Mouse (Mus musculus) midbrain, embryonic 14.5 days (tissue): ENCODE results near the gene Itk. TPM values are rescaled to one million over a fixed set of nuclear protein-coding genes. Genes with fewer than 3 reads are reported as not detected.

Experiments used
- ATAC-seq: fragments of 200-750 bp; cut with Nextera tagmentation; 2 replicates; pipeline ENCODE4 v1.8.0; 2017; ENCODE audit warnings: moderate number of reproducible peaks, moderate library complexity; ENCODE audit not compliant: low FRiP score, low TSS enrichment
- DNase-seq: peaks from one replicate; pipeline ENCODE4 v3.0.0-alpha.2; 2015
- H3K27ac ChIP-seq: fragments of 300-500 bp; sonication (generic); replicated peaks from 2 replicates; pipeline ENCODE4 v1.5.1; 2014; ENCODE audit warnings: mild to moderate bottlenecking, low read depth, low read length, moderate library complexity
- H3K27me3 ChIP-seq: fragments of 300-500 bp; sonication (generic); 2 replicates; pipeline ENCODE4 v1.6.1; 2014; ENCODE audit warnings: low read length, control low read depth, mixed read lengths; ENCODE audit not compliant: control insufficient read depth, insufficient read depth
- H3K36me3 ChIP-seq: fragments of 300-500 bp; sonication (generic); 2 replicates; pipeline ENCODE4 v1.6.1; 2014; ENCODE audit warnings: low read length, control low read depth; ENCODE audit not compliant: control insufficient read depth, insufficient read depth
- H3K4me1 ChIP-seq: fragments of 300-500 bp; sonication (generic); 2 replicates; pipeline ENCODE4 v1.6.1; 2014; ENCODE audit warnings: mild to moderate bottlenecking, antibody characterized with exemption, low read length, control low read depth; ENCODE audit not compliant: control insufficient read depth, insufficient read depth
- H3K4me2 ChIP-seq: fragments of 300-500 bp; sonication (generic); 2 replicates; pipeline ENCODE4 v1.6.1; 2014; ENCODE audit warnings: mild to moderate bottlenecking, low read length, moderate library complexity
- H3K4me3 ChIP-seq: fragments of 300-500 bp; sonication (generic); replicated peaks from 2 replicates; pipeline ENCODE4 v1.5.1; 2014; ENCODE audit warnings: low read depth, low read length
- H3K9ac ChIP-seq: fragments of 300-500 bp; sonication (generic); replicated peaks from 2 replicates; pipeline ENCODE4 v1.6.1; 2014; ENCODE audit warnings: mild to moderate bottlenecking, low read length, moderate library complexity
- H3K9me3 ChIP-seq: fragments of 300-500 bp; sonication (generic); 2 replicates; pipeline ENCODE4 v1.6.1; 2016; ENCODE audit warnings: low read length, control low read depth, mixed read lengths; ENCODE audit not compliant: control insufficient read depth
- WGBS: fragments of 180-500 bp; shearing (Covaris S2); extraction: QIAGEN DNeasy Blood & Tissue Kit; methylation state at CpG from one replicate; pipeline ENCODE4 v1.1.7; 2014; 5-methylcytosine and 5-hydroxymethylcytosine counted together
- polyA plus RNA-seq: library from polyadenylated mRNA; unstranded; fragments of >200 nt; fragmentation: Nextera tagmentation; extraction: Ambion mirVana; gene quantifications from 2 replicates; pipeline ENCODE4 v1.2.1, GENCODE M21; 2014

Gene Itk
- polyA plus RNA-seq, 1 experiment from 2014 or later: not detected

DNA sequence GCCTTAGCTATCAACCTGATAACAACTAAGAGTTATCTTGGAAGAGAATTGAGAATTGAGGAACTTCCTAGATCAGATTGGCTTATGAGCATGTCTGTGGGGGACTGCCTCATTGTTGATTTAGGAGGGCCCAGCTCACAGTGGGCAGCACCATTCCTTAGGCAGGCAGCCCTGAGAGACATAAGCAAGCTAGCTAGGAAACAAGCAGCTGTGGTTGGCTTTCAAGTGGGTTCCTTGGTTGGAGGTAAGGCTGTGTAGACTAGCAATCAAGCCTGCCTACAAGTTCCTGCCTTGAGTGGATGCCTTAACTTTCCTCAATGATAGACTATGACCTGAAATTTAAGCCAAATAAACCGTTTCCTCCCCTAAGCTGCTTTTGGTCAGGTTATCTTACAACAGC is 30.9 kb downstream of the Itk start:
- no peak overlapping the region for H3K9ac ChIP-seq
- 78% methylated on average over 1 of the region's 1 CpGs for WGBS
- no peak for ATAC-seq
- H3K4me2 ChIP-seq: no peak overlapping the region
- H3K4me1 ChIP-seq: no peaks in the 10 kb centered on the region
- H3K27me3 ChIP-seq: no peaks in the 10 kb centered on the region
- H3K4me3 ChIP-seq: no peak overlapping the region
- H3K27ac ChIP-seq: no peak overlapping the region
- no peak for DNase-seq
- no peaks in the 10 kb centered on the region for H3K36me3 ChIP-seq
- no peaks in the 10 kb centered on the region for H3K9me3 ChIP-seq

DNA sequence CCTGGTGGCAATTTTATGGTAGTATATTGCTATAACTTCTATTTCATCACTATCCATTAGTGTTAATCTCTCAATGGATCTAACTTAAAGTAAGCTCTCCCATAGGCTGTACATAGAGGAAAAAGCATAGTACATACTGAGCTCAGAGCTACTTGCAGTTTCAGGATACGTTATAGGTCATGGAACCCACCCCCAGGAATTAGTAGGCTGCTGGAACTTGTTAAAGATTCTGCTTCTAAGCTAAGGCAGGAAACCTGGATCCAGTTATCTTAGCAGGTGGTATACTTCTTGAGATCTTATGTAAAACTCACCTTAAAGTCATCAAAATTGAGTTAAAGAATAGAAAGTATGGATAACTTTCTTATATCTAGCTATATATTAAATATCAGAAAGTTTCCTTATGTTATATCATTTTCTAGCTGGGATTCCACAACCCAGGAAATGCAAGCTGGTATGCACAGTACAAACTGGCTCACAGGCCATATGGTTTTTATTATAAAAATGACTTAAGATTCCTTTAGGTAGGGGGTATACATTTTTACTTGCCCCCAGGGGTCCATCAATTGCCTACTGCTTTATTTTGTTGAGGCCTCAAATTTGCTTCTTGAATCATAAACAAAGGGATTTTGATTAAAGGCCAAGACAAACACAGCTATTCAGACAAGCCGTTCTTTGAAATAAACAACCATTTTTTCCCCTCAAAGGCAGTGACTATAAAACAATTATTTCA is 39.5 kb downstream of the Itk start:
- Histone ChIP-seq H3K4me3 (no peak overlapping the region), H3K4me1 (no peaks in the 10 kb centered on the region), H3K27me3 (no peaks in the 10 kb centered on the region), H3K27ac (no peak overlapping the region), H3K9me3 (no peaks in the 10 kb centered on the region), H3K36me3 (no peaks in the 10 kb centered on the region), H3K9ac (no peak overlapping the region), H3K4me2 (no peak overlapping the region)
- ATAC-seq (no peak), DNase-seq (no peak)
- 76% methylated on average over 2 of the region's 2 CpGs for WGBS

DNA sequence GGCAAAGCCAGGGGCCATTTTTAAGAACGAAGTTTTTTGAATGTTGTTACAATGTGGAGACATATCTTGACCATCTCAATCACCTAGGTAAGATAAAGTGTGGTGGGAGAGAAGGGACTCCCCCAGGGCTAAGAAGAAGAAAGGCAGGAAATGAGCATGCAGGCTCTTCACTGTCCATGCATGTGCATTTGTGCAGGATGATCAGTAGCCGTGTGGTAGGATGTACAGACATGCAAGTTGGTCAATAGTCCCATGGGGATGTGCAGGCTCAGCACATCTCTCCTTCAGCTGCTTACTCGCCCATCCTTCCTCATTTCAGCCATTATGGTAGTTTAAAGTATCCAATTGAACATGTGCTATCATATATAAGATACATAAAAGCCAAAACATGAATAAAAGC is 40.9 kb downstream of the Itk start:
- 82% methylated on average over 3 of the region's 3 CpGs for WGBS

DNA sequence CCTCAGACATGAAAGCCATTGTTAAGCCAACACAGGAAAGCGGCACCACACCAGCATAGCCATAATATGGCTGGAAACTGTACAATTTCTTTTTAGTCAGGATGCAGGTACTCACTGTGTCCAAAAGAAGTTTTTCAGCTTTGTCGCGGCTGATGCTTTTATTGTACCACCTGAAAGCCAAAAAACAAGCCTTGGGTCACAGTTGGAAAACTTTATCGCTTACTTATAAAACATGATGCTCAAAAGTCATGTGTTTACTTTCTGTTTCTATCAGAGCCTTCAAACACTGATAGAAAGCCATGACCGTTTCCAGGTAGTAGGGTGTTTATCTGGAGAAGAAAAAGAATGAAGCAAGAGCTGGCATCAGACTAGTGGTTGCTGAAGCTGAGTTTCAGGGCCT is 41.6 kb downstream of the Itk start:
- Histone ChIP-seq H3K9ac (no peak overlapping the region), H3K4me2 (no peak overlapping the region), H3K27ac (no peak overlapping the region), H3K27me3 (no peaks in the 10 kb centered on the region), H3K9me3 (no peaks in the 10 kb centered on the region), H3K36me3 (no peaks in the 10 kb centered on the region), H3K4me1 (no peaks in the 10 kb centered on the region), H3K4me3 (no peak overlapping the region)
- DNase-seq (no peak), ATAC-seq (no peak)
- 87% methylated on average over 5 of the region's 5 CpGs for WGBS

More for the DNA sequence above, 40.9 kb downstream of the Itk start:
- no peaks in the 10 kb centered on the region for H3K36me3 ChIP-seq
- no peak overlapping the region for H3K27ac ChIP-seq
- ATAC-seq: no peak
- H3K9ac ChIP-seq: no peak overlapping the region
- no peak overlapping the region for H3K4me2 ChIP-seq
- H3K4me1 ChIP-seq: no peaks in the 10 kb centered on the region
- no peaks in the 10 kb centered on the region for H3K27me3 ChIP-seq
- H3K9me3 ChIP-seq: no peaks in the 10 kb centered on the region
- no peak overlapping the region for H3K4me3 ChIP-seq
- no peak for DNase-seq

DNA sequence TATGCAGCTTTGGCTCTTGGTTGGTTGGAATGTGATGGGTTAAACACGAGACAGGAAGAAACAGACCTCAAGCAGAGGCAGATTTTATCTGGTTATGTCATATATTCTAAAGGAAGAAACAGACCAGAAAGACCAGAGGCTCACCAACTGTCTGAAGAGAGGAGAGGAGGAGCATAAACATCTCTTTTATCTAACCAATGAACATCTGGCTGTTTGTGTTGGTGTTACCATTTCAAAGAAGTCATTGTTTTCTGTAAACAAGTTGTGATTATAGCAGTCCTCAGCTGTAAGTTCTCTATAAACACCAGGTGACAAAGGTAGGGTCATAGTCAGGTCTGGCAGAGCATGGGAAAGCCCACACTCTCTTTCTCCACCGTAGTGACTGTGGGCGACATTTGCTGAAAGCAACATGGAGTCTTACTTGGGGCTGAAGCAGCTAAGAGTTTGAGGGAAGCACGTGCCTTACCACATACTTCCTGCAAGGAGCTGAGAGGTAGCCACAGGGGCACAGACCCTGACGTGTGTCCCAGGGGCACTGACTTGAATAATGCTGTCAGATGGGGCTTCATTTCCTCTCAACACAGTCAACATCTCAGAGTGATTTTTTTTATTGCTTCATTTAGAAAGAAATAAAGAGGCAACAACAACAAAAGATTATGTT is 45.3 kb downstream of the Itk start:
- ATAC-seq (no peak), DNase-seq (no peak)
- H3K4me1 ChIP-seq: no peaks in the 10 kb centered on the region
- H3K27me3 ChIP-seq: no peaks in the 10 kb centered on the region
- H3K9me3 ChIP-seq: no peaks in the 10 kb centered on the region
- no peak overlapping the region for H3K4me3 ChIP-seq
- WGBS: 63% methylated on average over 5 of the region's 5 CpGs
- no peak overlapping the region for H3K4me2 ChIP-seq
- H3K9ac ChIP-seq: no peak overlapping the region
- no peak overlapping the region for H3K27ac ChIP-seq
- H3K36me3 ChIP-seq: no peaks in the 10 kb centered on the region

DNA sequence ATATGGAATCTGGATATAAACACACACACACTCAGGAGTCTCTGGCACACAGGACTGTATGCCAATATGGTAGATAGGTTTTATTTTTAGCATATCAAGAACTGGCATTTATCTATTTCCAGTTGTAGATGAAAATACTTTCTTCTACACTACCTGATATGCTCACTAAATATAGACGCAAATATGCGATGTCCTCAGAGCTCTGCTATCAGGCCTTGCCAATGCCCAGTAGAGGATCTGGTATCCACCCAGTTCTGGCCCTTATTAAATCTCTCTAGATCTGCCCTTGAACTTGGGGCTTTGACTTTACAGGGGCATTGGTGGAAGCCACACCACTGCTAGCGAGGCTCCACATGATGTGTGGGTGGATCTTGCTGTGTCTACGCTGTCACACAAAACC is 47.4 kb downstream of the Itk start:
- H3K4me1 ChIP-seq: no peaks in the 10 kb centered on the region
- H3K4me2 ChIP-seq: no peak overlapping the region
- no peaks in the 10 kb centered on the region for H3K27me3 ChIP-seq
- DNase-seq (no peak), ATAC-seq (no peak)
- H3K9me3 ChIP-seq: no peaks in the 10 kb centered on the region
- H3K4me3 ChIP-seq: no peak overlapping the region
- H3K9ac ChIP-seq: no peak overlapping the region
- H3K36me3 ChIP-seq: no peaks in the 10 kb centered on the region
- 94% methylated on average over 4 of the region's 4 CpGs for WGBS
- no peak overlapping the region for H3K27ac ChIP-seq

DNA sequence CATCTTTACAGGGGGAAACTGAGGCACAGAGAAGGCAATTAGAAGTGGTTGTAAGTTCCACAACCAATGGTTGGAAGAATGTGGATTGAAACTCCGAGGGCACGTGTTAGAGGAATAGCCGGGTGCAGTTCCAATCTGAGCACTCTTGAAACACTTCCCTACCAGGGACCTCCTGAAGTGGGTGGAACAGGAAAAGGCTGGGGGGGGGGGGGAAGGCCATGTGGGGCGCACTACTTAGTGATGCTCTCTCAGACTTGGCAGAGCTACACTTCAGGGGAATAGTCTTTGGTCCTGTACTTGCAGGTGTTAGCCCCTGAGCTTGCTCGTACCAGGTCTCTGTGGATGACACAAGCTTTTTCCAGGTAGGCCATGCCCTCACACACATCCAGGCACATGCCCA is 53.3 kb downstream of the Itk start:
- no peaks in the 10 kb centered on the region for H3K9me3 ChIP-seq
- ATAC-seq: no peak
- no peaks in the 10 kb centered on the region for H3K4me1 ChIP-seq
- DNase-seq: no peak
- no peak overlapping the region for H3K4me3 ChIP-seq
- 96% methylated on average over 5 of the region's 5 CpGs for WGBS
- no peaks in the 10 kb centered on the region for H3K27me3 ChIP-seq
- no peaks in the 10 kb centered on the region for H3K36me3 ChIP-seq
- no peak overlapping the region for H3K9ac ChIP-seq
- no peak overlapping the region for H3K4me2 ChIP-seq
- no peak overlapping the region for H3K27ac ChIP-seq

DNA sequence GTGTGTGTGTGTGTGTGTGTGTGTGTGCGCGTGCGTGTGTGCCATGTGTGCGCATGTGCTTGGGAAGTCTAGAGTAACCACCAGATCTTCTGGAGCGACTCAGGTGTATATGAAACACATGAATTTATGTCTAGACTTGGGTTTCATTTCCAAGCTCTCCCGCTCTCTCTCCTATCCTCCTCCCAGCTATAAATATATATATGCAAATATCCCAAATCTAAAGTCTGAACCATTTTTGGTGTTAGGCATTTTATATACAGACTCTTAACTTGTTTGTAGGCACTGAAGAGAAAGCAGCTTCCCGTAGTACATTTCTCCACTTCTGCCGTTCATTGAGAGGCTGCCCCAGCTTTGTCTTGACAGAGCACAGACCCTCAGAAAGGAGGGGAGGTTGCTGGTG is 57.1 kb downstream of the Itk start:
- no peaks in the 10 kb centered on the region for H3K36me3 ChIP-seq
- no peak overlapping the region for H3K27ac ChIP-seq
- 92% methylated on average over 8 of the region's 8 CpGs for WGBS
- no peaks in the 10 kb centered on the region for H3K27me3 ChIP-seq
- no peaks in the 10 kb centered on the region for H3K9me3 ChIP-seq
- H3K4me1 ChIP-seq: no peaks in the 10 kb centered on the region
- H3K4me3 ChIP-seq: no peak overlapping the region
- DNase-seq (no peak), ATAC-seq (no peak)
- no peak overlapping the region for H3K4me2 ChIP-seq
- H3K9ac ChIP-seq: no peak overlapping the region
